Mouse (Mus musculus): ENCODE data around the gene Thra. TPM values are rescaled to one million over a fixed set of nuclear protein-coding genes. Genes with fewer than 3 reads are reported as not detected.
A peak's percentile ranks its signal among the peaks of the same experiment; 100 is the strongest.

Thra gene
- polyA plus RNA-seq, 1 experiment from 2014 or later = 59.8 TPM

DNA sequence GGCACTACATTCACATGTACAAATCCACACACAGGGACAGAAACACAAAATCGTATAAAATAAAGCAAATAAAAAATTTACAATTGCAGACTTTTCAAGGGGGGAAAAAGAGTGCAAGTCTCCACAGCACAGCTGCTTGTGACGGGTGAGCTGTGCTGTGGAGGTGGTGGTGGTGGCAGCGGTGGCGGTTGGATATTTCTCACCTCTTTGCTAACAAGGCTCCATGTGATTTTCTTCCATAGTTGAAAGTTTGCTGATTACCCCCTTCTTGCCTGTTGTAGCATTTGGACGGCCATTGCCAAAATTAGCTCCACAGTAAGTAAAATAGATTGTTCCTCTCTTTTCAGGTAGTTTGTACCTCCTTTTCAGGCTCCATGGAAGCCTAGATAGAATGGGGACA, 64.2 kb downstream of the Thra start, which contains the start of gene Casc3:
Gene Casc3, plus strand, starts transcription at position 301 of the 400 bp plus-strand sequence.
- peaks cover 12% of the 10 kb centered on the region for H3K4me1 ChIP-seq
- no peak within 1 kb of the TSS for H3K27ac ChIP-seq
- ATAC-seq (ENCODE audit: low FRiP score) = no peak
- H3K9ac ChIP-seq = no peak within 1 kb of the TSS
- H3K4me2 ChIP-seq = no peak within 1 kb of the TSS
- no peaks in the 10 kb centered on the region for H3K9me3 ChIP-seq
- no peaks in the 10 kb centered on the region for H3K27me3 ChIP-seq
- H3K36me3 ChIP-seq (replicated peaks) = peaks cover 85% of the 10 kb centered on the region
- WGBS = 93% methylated on average over 5 of the region's 5 CpGs
- H3K4me3 ChIP-seq (replicated peaks) = no peak within 1 kb of the TSS

DNA sequence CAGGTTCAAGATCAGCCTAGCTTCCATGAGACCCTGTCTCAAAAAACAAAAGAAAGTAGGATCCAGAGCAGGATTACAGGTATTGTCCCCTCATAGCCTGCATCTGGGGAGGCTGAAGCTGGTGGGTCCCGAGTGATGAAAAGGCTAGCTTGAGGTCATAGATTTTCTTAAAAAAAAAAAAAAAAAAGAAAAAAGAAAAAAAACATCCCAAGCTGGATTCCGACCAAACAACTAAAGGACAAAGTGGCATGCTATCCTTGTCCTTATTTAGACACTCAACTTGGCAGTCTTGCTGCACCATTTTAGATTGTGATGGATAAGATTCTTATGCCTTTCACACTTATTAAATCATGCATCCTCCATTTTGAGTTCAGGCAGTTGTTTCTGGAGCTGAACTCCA, 68.0 kb downstream of the Thra start:
- H3K4me3 ChIP-seq (replicated peaks) = no peak overlapping the region
- peaks cover 22% of the 10 kb centered on the region for H3K4me1 ChIP-seq
- H3K4me2 ChIP-seq = no peak overlapping the region
- H3K36me3 ChIP-seq (replicated peaks) = peaks cover 69% of the 10 kb centered on the region
- ATAC-seq (ENCODE audit: low FRiP score) = no peak
- WGBS = 76% methylated on average over 2 of the region's 2 CpGs
- no peaks in the 10 kb centered on the region for H3K9me3 ChIP-seq
- 0 out of 2 replicates have a peak overlapping the region, but pooled peaks have one; percentile 36 for H3K27ac ChIP-seq
- no peaks in the 10 kb centered on the region for H3K27me3 ChIP-seq
- H3K9ac ChIP-seq = no peak overlapping the region

DNA sequence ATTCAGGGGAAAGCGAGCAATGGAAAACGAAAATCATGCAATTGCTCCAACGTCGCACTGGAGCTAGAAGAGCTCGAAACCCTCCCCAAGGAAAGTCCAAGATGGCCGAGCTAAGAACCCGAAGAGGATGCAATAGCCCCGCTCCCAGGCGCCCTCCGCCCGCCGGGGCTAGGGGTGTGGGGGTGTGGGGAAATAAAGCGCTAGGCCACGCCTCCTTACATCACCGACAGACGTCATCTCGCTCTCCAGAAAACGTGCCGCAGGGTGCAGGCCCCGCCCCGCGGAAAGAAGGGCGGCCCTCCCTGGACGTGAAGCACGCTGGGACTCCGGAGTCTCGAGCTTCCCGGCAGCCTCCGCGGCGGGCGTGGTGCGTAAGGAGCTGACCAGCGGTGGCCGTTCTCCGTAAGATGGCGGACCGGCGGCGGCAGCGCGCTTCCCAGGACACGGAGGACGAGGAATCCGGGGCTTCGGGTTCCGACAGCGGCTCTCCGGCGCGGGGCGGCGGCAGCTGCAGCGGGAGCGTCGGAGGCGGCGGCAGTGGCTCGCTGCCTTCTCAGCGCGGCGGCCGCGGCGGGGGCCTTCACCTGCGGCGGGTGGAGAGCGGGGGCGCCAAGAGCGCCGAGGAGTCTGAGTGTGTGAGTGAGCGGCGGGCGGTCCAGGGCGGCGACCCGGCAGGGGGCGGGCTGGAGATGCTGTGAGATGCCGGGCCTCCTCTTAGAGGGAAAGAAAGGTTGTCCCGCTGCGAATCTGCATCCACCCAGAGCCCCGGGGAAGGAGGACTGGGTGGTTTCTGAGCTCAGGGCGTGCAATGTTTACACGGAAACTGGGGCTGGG, 69.2 kb downstream of the Thra start:
- WGBS = under 1% methylated on average over 75 of the region's 84 CpGs
- peak overlapping the region; percentile 81 for H3K4me2 ChIP-seq
- no peaks in the 10 kb centered on the region for H3K27me3 ChIP-seq
- peaks cover 22% of the 10 kb centered on the region for H3K4me1 ChIP-seq
- ATAC-seq (ENCODE audit: low FRiP score) = peak; percentile 98
- H3K27ac ChIP-seq = peak overlapping the region; percentile 99
- H3K9me3 ChIP-seq = no peaks in the 10 kb centered on the region
- H3K4me3 ChIP-seq (replicated peaks) = peak overlapping the region; percentile 95
- H3K36me3 ChIP-seq (replicated peaks) = peaks cover 65% of the 10 kb centered on the region
- peak overlapping the region; percentile 96 for H3K9ac ChIP-seq

DNA sequence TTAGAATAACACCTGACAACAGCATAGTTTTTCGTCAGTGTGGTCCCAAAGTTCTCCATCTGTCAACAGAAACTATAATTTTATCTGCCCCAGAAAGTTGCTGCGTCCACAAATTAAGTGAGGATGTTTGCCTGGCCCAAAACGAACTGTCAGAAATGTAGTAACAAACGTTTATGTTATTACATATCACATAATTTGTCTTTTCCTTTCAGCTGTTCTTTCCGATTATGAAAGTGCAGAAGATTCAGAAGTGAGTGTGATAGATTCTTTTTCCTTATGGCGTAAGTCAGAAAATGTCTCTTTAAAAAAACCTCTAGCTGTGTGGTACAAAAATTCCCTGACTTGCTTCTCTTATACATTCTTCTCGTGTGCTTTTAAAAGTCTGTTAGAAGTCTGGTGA, 70.2 kb downstream of the Thra start:
- 80% methylated on average over 7 of the region's 7 CpGs for WGBS
- Histone ChIP-seq H3K9me3 (no peaks in the 10 kb centered on the region), H3K36me3 (replicated peaks) (peaks cover 63% of the 10 kb centered on the region), H3K27me3 (no peaks in the 10 kb centered on the region), H3K4me1 (peaks cover 22% of the 10 kb centered on the region), H3K9ac (peak overlapping the region; percentile 96), H3K27ac (peak overlapping the region; percentile 99; the same call in 1 of the 2 replicates), H3K4me2 (peak overlapping the region; percentile 81), H3K4me3 (replicated peaks) (peak overlapping the region; percentile 95)
- ATAC-seq (ENCODE audit: low FRiP score) = no peak

DNA sequence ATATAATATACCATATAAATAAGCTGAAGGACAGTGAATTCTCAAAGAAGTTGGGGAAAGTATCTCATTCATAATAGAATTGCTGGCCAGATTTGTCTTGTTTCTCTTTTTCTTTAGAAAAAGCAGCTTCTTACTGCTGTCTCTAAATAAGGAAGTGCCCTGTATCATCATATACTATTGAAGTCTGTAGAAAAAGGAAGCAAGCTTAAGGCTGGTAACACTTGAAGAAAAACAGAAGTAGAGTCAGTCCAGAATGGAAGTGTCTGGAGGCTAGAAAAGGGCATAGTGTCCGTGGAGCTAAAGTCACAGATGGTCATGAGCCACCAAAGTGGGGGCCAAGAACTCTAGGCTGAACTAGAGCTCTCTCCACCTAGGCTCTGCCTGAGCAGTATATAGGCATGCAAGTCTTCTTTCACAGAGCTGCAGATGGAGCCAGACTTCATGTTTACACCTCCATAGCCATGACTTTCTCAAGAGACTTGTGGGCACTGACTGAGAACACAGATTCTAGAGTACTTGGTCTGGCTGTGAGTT, 76.3 kb downstream of the Thra start:
- H3K36me3 ChIP-seq (replicated peaks) = peaks cover 90% of the 10 kb centered on the region
- ATAC-seq (ENCODE audit: low FRiP score) = no peak
- 100% methylated on average over 1 of the region's 1 CpGs for WGBS
- H3K4me2 ChIP-seq = no peak overlapping the region
- no peaks in the 10 kb centered on the region for H3K27me3 ChIP-seq
- H3K4me3 ChIP-seq (replicated peaks) = no peak overlapping the region
- H3K9me3 ChIP-seq = no peaks in the 10 kb centered on the region
- H3K9ac ChIP-seq = no peak overlapping the region
- peaks cover under 1% of the 10 kb centered on the region; the same call in 1 of the 2 replicates for H3K4me1 ChIP-seq
- no peak overlapping the region for H3K27ac ChIP-seq

Other genes starting within 250 kb of the Thra start
- gene Ikzf3, start 194.6 kb upstream of the Thra start, polyA plus RNA-seq (2016; fragmentation: Nextera tagmentation; extraction: Ambion mirVana) = 0.04 TPM in 1 of 2 replicates, not detected in the other
- gene Zpbp2, start 189.5 kb upstream of the Thra start, polyA plus RNA-seq (2016; fragmentation: Nextera tagmentation; extraction: Ambion mirVana) = 0.17 TPM in 1 of 2 replicates, not detected in the other
- gene Ormdl3, start 153.3 kb upstream of the Thra start, polyA plus RNA-seq (2016; fragmentation: Nextera tagmentation; extraction: Ambion mirVana) = 67.3 and 67.4 TPM in 2 replicates
- not detected in 2 replicates for gene Lrrc3c, start 142.3 kb upstream of the Thra start, polyA plus RNA-seq (2016; fragmentation: Nextera tagmentation; extraction: Ambion mirVana)
- 1.2 and 1.4 TPM in 2 replicates for gene Gm12355, start 115.0 kb upstream of the Thra start, polyA plus RNA-seq (2016; fragmentation: Nextera tagmentation; extraction: Ambion mirVana)
- not detected in 2 replicates for gene Gsdma3, start 114.3 kb upstream of the Thra start, polyA plus RNA-seq (2016; fragmentation: Nextera tagmentation; extraction: Ambion mirVana)
- not detected in 2 replicates for gene Gsdma2, start 93.9 kb upstream of the Thra start, polyA plus RNA-seq (2016; fragmentation: Nextera tagmentation; extraction: Ambion mirVana)
- not detected in 2 replicates for gene Gsdma, start 76.3 kb upstream of the Thra start, polyA plus RNA-seq (2016; fragmentation: Nextera tagmentation; extraction: Ambion mirVana)
- 234 and 239 TPM in 2 replicates for gene Psmd3, start 58.1 kb upstream of the Thra start, polyA plus RNA-seq (2016; fragmentation: Nextera tagmentation; extraction: Ambion mirVana)
- gene Csf3, start 39.4 kb upstream of the Thra start, polyA plus RNA-seq (2016; fragmentation: Nextera tagmentation; extraction: Ambion mirVana) = 0.14 TPM in 1 of 2 replicates, not detected in the other
- 88.1 and 95.0 TPM in 2 replicates for gene Med24, start 11.2 kb upstream of the Thra start, polyA plus RNA-seq (2016; fragmentation: Nextera tagmentation; extraction: Ambion mirVana)
- 2.1 and 2.2 TPM in 2 replicates for gene Nr1d1, start 34.7 kb downstream of the Thra start, polyA plus RNA-seq (2016; fragmentation: Nextera tagmentation; extraction: Ambion mirVana)
- 39.3 and 39.9 TPM in 2 replicates for gene Msl1, start 54.9 kb downstream of the Thra start, polyA plus RNA-seq (2016; fragmentation: Nextera tagmentation; extraction: Ambion mirVana)
- 63.2 and 67.4 TPM in 2 replicates for gene Casc3, start 64.3 kb downstream of the Thra start, polyA plus RNA-seq (2016; fragmentation: Nextera tagmentation; extraction: Ambion mirVana)
- gene Rapgefl1, start 96.1 kb downstream of the Thra start, polyA plus RNA-seq (2016; fragmentation: Nextera tagmentation; extraction: Ambion mirVana) = 1.5 and 1.6 TPM in 2 replicates
- gene Wipf2, start 123.0 kb downstream of the Thra start, polyA plus RNA-seq (2016; fragmentation: Nextera tagmentation; extraction: Ambion mirVana) = 4.8 and 5.2 TPM in 2 replicates
- gene Cdc6, start 167.2 kb downstream of the Thra start, polyA plus RNA-seq (2016; fragmentation: Nextera tagmentation; extraction: Ambion mirVana) = 38.0 and 43.1 TPM in 2 replicates
- 14.0 and 16.4 TPM in 2 replicates for gene Rara, start 187.2 kb downstream of the Thra start, polyA plus RNA-seq (2016; fragmentation: Nextera tagmentation; extraction: Ambion mirVana)
- 0.24 and 0.47 TPM in 2 replicates for gene Gjd3, start 242.4 kb downstream of the Thra start, polyA plus RNA-seq (2016; fragmentation: Nextera tagmentation; extraction: Ambion mirVana)